Mouse (Mus musculus) forelimb bud, embryonic 11.5 days (tissue): ENCODE measurements around the gene Glipr1l3.
"Not testable (repeated sequence)": the region's sequence is repeated elsewhere in the genome, so short reads cannot be mapped to it uniquely, and the experiment has no call there.

Experiments used
- DNase-seq: peaks from one replicate; pipeline ENCODE4 v3.0.0-alpha.2; 2012; ENCODE audit warnings: low read depth, low spot score

Glipr1l3 gene

DNA sequence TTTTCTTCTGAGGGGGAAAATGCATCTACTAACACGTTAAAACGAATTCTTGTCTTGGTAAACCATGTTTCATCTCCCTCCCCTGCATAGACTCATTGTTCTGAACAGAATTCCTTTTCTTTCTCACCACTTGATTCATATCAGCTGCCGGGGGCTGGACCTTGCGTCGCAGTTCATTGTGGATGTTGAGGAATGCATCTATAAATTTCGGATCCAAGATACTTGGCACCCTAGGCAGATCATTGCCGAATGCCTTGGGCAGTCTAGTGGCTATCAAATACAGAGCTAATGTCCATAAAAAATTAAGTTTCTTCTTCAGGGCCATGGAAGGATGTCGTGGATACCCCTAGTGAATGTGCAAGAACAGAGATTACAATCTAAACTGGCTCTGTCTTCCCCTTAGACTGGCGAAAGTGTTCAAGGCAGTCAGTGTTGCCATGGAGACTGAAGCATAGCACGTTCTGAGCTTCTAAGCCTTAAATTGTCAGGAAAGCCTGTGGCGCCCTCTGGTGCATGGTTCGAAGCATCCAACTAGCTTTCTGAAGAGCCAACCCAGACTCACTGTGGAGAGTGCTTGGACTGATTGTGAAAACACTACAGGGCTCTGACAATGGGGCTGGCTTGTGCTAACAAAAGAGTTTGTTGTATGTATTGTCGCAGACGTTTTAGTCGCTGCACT, at the start of gene Glipr1l3:
TSS of gene Glipr1l3 (minus strand) at position 446 of the 679 bp plus-strand sequence.
- peak; percentile 86 for DNase-seq

DNA sequence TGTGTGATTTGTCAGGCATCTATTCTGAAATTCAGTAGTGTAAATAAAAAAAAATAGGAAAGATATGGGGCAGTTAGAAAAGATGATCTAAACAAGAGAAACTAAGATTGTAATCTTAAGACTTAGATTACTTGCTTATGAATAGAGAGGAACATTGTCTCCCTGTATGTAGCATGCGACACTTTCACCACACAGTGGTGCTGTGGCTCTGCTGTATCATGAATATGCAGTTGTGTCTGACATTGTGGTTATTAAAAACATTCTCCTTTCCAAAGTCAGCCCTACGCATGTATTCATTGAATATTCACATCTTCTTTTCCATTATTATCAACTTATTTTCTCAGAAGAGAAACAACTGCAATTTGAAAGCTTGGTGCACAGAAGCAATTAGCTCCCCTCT, 43.3 kb upstream of the Glipr1l3 start:
- peak; percentile 4 for DNase-seq

DNA sequence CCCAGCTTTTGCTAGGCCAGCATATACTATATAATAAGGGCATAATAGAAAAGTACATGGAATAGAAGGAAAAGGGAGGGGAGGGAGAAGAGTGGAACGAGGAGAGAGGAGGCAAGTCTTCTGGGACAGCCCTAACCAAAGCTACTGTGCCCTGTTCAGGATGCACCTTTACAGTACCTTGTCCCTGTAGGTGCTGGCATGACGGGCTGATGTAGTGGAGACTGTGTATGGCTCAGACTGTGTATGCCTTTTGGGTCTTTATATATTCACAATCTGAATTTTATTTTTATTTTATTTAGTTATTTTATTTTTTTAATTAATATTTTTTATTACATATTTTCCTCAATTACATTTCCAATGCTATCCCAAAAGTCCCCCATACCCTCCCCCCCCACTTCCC, 33.8 kb upstream of the Glipr1l3 start:
- DNase-seq, result not testable (repeated sequence)

DNA sequence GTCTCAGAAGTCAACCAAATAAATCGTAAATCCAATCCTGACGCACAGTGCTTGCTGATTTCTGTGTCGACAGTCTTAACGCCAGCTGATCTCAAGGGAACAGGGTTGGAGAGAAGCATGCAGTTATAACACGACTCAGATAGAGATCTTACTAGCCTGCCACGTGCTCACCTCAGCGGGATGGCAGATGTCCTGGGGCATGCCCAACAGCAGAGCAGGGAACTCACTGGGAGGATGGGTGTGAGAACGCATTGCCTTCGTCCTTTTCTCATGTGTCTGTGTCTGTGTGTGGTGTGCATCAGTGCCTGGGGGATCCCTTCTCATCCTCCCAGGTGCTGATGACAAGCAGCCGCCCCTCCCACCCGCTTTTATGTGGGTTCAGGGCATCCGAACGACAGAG, 16.9 kb upstream of the Glipr1l3 start:
- DNase-seq, result not testable (repeated sequence)

DNA sequence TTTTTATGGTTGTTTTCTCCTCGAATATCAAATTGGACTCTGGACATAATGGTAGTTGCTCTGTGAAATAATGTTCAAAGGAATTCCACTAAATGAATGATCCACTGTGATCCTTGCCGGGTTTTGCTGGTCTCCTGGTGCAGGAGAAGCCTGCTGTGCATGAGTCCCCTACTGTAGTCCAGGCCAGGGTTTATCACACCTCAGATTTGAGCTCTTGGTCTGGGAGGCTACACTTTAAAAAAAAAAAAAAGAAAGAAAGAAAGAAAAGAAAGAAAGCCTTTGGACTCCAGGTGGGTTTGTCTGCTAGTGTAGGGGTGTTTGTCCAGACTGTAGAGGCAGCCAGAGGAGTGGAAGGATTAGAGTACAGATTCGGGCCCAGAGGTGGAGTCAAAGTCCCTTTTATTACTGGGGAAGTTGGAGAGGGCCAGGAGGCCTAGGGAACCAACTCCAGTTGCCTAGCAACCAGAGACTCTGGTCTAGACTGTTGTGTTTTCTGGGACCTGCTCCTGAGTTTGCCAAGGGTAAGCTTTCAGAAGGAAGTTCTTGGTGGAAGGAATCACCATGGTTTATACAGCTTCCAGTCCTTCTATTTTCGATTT, 3.1 kb upstream of the Glipr1l3 start, which contains the start of gene Caps2:
TSS of gene Caps2 (plus strand) at position 454 of the 599 bp plus-strand sequence.
- DNase-seq, result peak; percentile 72

DNA sequence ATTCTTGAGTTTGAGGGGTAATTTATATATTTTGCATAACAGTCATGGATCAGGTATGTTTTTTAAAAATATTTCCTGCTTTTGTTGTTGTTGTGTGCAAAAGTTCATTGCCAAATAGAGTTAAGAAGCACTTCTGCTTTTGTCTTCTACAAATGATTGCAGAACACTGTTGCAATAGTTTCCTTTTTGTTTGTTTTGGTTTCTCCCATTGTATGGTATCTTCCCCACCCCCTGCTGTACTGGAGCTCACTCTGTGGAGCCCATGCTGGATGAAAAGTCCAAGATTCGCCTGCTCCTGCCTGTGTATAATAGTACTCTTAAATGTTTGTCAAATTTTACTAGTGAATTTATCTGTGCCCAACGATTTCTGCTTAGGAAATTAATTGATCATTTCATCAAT, 20.3 kb downstream of the Glipr1l3 start:
- DNase-seq, result no peak

DNA sequence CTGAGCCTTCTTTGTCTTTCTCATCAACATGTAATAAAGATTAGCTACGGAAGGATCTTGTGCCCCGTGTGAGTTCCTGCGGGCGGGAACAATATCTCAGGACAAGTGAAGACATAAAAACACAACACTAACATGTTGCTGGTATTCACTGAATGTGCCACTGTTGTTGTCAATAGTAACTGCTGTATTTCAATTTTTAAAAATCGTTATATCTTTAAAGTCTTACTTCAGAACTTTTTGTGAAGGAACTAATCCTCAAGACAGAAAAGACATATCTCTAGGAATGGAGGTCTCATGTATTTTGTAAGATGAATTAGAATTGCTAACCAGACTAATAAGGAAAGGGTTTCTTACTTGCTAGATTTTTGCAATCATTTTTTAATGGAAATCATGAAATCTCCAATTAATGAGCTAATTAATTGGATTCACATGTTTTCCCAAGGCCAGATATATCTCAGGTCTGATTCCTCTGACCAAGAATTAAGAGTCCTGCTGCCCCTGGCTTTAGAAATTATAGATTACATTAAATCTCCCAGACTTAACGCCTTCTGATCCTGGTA, 21.2 kb downstream of the Glipr1l3 start:
- DNase-seq, result no peak

DNA sequence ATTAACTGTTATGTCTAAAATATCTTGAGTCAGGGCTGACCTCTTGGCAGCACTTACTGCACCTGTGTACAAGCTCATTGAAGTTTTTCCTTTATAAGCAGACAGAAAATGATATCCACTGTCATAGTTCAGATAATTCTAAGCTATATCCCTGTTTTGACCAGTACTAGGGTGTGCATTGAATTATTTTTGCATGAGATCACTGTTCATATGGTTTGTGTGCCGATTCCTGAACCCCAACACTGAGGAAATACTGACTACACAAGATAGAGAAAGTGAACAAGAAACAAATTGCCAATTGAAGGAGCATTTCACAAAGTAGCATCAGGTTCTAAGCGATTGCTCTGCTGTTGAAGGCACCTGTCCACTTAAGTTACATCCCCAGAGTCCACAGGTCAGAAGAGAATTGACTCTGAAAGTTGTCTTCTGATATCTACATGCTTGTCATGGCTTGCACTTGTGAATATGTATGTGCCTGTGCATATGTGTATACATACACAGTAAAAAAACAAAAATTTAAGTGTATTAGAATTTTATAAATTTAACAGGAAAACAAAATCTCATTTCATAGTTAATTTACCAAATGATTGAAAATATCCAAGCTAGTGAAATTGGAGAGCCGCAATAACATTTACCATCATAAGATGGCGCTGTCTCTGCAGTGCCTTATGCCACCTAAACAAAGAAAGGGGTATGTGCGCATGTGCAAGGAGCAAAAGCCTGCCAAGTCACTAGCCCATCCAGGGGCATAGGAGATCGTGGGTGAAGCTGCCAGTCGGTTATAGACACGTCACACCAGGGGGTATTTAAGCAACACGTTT, 21.9 kb downstream of the Glipr1l3 start:
- DNase-seq, result peak; percentile 72

DNA sequence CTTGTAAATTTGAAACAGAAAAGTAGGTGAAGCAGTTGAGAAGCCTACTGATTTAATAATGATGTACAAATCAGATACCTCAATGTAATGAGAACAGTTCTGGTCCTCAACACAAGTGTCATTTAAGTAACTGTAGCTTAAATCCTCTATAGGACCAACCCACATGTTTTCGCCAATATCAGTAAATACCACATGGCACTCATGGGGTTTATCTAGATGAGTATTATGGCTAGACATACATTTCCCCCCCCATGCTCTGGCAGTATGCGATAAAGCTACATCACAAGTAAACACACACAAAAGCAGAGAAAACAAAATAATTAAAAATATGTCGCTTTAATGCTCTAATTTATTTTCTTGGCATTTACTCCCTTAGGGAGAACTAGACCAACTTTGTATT, 27.9 kb downstream of the Glipr1l3 start:
- DNase-seq, result no peak

DNA sequence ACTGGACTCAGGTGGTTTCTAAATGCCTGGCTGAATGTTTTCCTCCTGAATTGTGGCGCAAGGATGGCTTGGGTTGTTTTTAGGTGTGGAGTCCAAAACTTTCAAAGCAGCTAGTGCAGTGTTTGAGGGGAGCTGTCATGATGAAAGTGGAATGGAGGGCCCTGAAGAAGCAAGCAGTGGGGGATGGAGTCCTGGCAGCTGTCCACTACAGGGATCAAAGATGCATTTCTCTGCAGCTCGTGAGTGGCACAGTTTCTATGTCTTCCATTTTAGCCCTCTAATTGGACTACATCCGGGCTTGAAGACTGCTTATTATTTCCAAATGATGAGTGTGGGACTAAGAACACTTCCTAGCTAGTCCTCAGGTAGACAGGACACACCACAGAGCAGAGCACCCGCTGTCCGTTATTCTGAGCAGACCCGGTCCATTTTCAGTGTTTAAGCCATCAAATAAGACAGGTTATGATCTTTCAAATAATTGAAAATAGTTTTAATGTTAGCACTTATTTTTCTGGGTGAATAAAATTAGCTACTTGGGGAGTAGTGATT, 32.4 kb downstream of the Glipr1l3 start:
- not testable (repeated sequence) for DNase-seq

DNA sequence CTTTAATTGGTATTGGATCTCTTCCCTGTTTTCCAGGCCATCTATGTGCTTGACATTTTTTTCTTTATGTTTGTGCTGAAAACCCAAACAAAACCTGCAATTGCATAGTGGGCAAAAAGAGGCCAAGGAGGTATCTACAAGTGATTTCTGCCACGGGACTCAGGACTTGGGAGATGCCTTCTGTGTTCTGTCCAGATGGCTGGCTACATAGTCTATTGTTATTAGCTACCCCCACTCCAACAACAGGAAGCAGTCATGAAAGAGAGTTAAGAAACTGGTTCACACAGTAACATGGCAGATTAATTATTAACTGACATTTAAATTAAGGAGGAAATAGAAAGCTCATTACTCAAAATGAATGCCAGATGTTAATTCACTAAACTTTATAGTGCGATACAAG, 35.0 kb downstream of the Glipr1l3 start:
- DNase-seq, result not testable (repeated sequence)

DNA sequence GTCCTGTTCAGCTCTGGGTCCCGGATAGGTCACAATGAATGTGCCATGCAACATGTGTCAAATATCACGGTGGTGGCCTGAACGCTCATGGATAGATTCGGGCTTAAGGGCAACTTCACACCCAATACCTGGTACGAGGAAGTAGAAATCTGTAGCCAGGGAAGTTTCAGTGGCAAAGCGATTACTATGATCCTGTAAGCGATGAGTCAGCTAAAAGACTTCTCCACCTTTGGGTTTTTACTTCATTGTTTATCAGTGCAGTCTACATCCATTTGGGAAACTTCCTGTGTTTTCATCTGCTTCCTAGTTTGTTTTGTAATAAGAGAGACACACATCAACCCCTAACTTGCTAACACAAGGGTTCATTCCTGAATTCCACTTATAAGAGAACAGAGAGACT, 49.7 kb downstream of the Glipr1l3 start:
- no peak for DNase-seq

DNA sequence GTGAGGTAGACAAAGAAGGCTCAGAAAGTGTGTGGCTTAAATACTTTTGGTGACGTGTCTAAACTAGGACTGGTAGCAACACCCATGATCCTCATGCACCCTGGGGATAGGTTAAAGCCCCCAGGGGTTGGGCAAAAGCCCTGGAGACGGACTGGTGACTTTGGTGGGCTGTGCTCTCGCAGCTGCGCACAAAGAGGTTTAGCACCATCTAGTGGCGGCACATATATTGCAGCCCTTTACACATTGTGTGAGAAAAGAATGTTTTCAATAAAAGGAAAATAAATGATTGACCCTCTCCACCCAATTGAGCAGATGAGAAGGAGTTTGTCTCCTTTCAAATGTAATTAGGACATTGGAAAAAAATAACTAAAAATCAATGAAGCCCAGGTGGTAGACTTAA, 54.3 kb downstream of the Glipr1l3 start:
- peak; percentile 55 for DNase-seq
